ENCODE assay signal across 9 mouse cellular contexts in genomic region chr4:128688976-128689375, GRCm38 (mm10). TPM values are rescaled to one million over a fixed set of nuclear protein-coding genes. Genes with fewer than 3 reads are reported as not detected.
DNase-seq lines count a peak whose midpoint lies in the region; ATAC-seq and TF ChIP-seq lines count a peak whose summit lies in the region.
"Had no signal": no experiment of that assay in that cellular context is flagged by ENCODE, and none has a peak within 500 bp of the region (broad histone marks: within the 10 kb centered on the region; RNA-seq: fewer than 3 reads in every experiment).

No protein-coding gene starts in this region.

- H3K27me3 ChIP-seq in MEL (ENCODE audit: control insufficient read depth in 1 of 2, insufficient read depth in 2 of 2, low read length in 2 of 2), result no peaks in the 10 kb centered on the region; a peak in 1 of 4 replicates
- H3K27me3 ChIP-seq in embryonic facial prominence, embryonic 13.5 days, result no peaks in the 10 kb centered on the region
- H3K27me3 ChIP-seq in midbrain, postnatal 0 days (ENCODE audit: insufficient read depth, low read length), result no peaks in the 10 kb centered on the region
- no peaks in the 10 kb centered on the region; the same call in 1 of the 2 replicates for H3K27me3 ChIP-seq in heart, embryonic 10.5 days (ENCODE audit: insufficient read depth, poor library complexity, severe bottlenecking)

- TF ChIP-seq POLR2A in MEL (IDR thresholded peaks at IDR 0.05; ENCODE audit: control insufficient read depth in 1 of 2, insufficient read depth in 1 of 2, low read depth in 1 of 2, low read length in 2 of 2, poor library complexity in 1 of 2), result no peak

- H3K9me3 ChIP-seq in MEL (replicated peaks; ENCODE audit: insufficient read depth, low read length), result no peaks in the 10 kb centered on the region
- no peaks in the 10 kb centered on the region for H3K9me3 ChIP-seq in embryonic facial prominence, embryonic 13.5 days
- no peaks in the 10 kb centered on the region for H3K9me3 ChIP-seq in midbrain, postnatal 0 days (ENCODE audit: low read length)
- H3K9me3 ChIP-seq in heart, embryonic 10.5 days, result no peaks in the 10 kb centered on the region

- no peak for TF ChIP-seq EP300 in MEL (IDR thresholded peaks at IDR 0.05; ENCODE audit: low read depth in 1 of 2, low read length in 2 of 2)

- no peak for ATAC-seq in embryonic facial prominence, embryonic 13.5 days (ENCODE audit: insufficient number of reproducible peaks, insufficient read depth, low FRiP score, low TSS enrichment, low read depth)
- ATAC-seq in midbrain, postnatal 0 days (ENCODE audit: low FRiP score), result peak; percentile 61; the same call in 1 of the 2 replicates

- peak overlapping the region; percentile 26 for H3K27ac ChIP-seq in MEL (ENCODE audit: control insufficient read depth, low read depth, low read length)
- no peak overlapping the region for H3K27ac ChIP-seq in embryonic facial prominence, embryonic 13.5 days
- peak overlapping the region; percentile 87 for H3K27ac ChIP-seq in layer of hippocampus, adult 2 months
- H3K27ac ChIP-seq in midbrain, postnatal 0 days (ENCODE audit: low read depth, low read length), result peak overlapping the region; percentile 70
- no peak overlapping the region for H3K27ac ChIP-seq in heart, embryonic 10.5 days

- WGBS in embryonic facial prominence, embryonic 13.5 days, result 70% methylated on average over 9 of the region's 9 CpGs
- 43% methylated on average over 9 of the region's 9 CpGs for WGBS in midbrain, postnatal 0 days
- 71% methylated on average over 9 of the region's 9 CpGs for WGBS in heart, embryonic 10.5 days

- TF ChIP-seq RAD21 in MEL (IDR thresholded peaks at IDR 0.05; ENCODE audit: low read depth, low read length), result no peak

- peaks cover 0 to 21% of the 10 kb centered on the region in 2 experiments; a peak in 2 of 4 replicates for H3K36me3 ChIP-seq in MEL (ENCODE audit: control insufficient read depth in 1 of 2, insufficient read depth in 2 of 2, low read length in 2 of 2)
- H3K36me3 ChIP-seq in embryonic facial prominence, embryonic 13.5 days, result no peaks in the 10 kb centered on the region
- H3K36me3 ChIP-seq in midbrain, postnatal 0 days (ENCODE audit: insufficient read depth, low read length), result no peaks in the 10 kb centered on the region
- no peaks in the 10 kb centered on the region for H3K36me3 ChIP-seq in heart, embryonic 10.5 days

- no peaks in the 10 kb centered on the region for H3K79me2 ChIP-seq in MEL (ENCODE audit: control insufficient read depth, insufficient read depth, low read length, poor library complexity)

- no peak overlapping the region; the same call in 1 of the 2 replicates for H3K4me2 ChIP-seq in embryonic facial prominence, embryonic 13.5 days
- peak overlapping the region; percentile 40 for H3K4me2 ChIP-seq in midbrain, postnatal 0 days (ENCODE audit: low read depth, low read length, poor library complexity, severe bottlenecking)

- peak overlapping the region in 1 of 2 experiments; percentile 0; a peak in 1 of 4 replicates for H3K4me3 ChIP-seq in MEL (ENCODE audit: control insufficient read depth in 1 of 2, insufficient read depth in 1 of 2, low read depth in 2 of 2, low read length in 2 of 2)
- no peak overlapping the region for H3K4me3 ChIP-seq in embryonic facial prominence, embryonic 13.5 days
- H3K4me3 ChIP-seq in layer of hippocampus, adult 2 months, result peak overlapping the region; percentile 8
- H3K4me3 ChIP-seq in midbrain, postnatal 0 days (ENCODE audit: low read depth, low read length), result peak overlapping the region; percentile 19; the same call in 1 of the 2 replicates
- H3K4me3 ChIP-seq in heart, embryonic 10.5 days, result no peak overlapping the region
- H3K4me3 ChIP-seq: myocyte had no signal

- H3K9ac ChIP-seq in MEL (ENCODE audit: control insufficient read depth, low read depth, low read length, poor library complexity, severe bottlenecking), result no peak overlapping the region
- 0 out of 2 replicates have a peak overlapping the region, but pooled peaks have one; percentile 16 for H3K9ac ChIP-seq in embryonic facial prominence, embryonic 13.5 days
- no peak overlapping the region; the same call in 1 of the 2 replicates for H3K9ac ChIP-seq in midbrain, postnatal 0 days (replicated peaks; ENCODE audit: low read length, poor library complexity, severe bottlenecking)

- peaks cover 3 to 29% of the 10 kb centered on the region in 2 experiments; a peak in 3 of 4 replicates for H3K4me1 ChIP-seq in MEL (ENCODE audit: control insufficient read depth in 1 of 2, insufficient read depth in 2 of 2, low read length in 2 of 2)
- peaks cover 55% of the 10 kb centered on the region for H3K4me1 ChIP-seq in embryonic facial prominence, embryonic 13.5 days
- peaks cover 10% of the 10 kb centered on the region; the same call in 1 of the 2 replicates for H3K4me1 ChIP-seq in midbrain, postnatal 0 days (ENCODE audit: insufficient read depth, low read length)
- H3K4me1 ChIP-seq in heart, embryonic 10.5 days, result peaks cover 44% of the 10 kb centered on the region

- no peak for TF ChIP-seq CTCF in MEL (IDR thresholded peaks at IDR 0.05 in 2 of 3, conservative IDR thresholded peaks at IDR 0.05 in 1 of 3; ENCODE audit: control insufficient read depth in 1 of 3, insufficient read depth in 1 of 3, low read depth in 2 of 3, low read length in 3 of 3, poor library complexity in 1 of 3, severe bottlenecking in 1 of 3)
- TF ChIP-seq CTCF in layer of hippocampus, adult 2 months (conservative IDR thresholded peaks at IDR 0.05), result no peak
- no peak for TF ChIP-seq CTCF in midbrain, postnatal 0 days (IDR thresholded peaks at IDR 0.05)

- DNase-seq in MEL (ENCODE audit: low read depth, low spot score), result peak; percentile 71
- peak; percentile 60 to 70 for DNase-seq in layer of hippocampus, adult 2 months (ENCODE audit: low spot score in 2 of 2)
- DNase-seq in midbrain, postnatal 0 days (ENCODE audit: low spot score), result peak; percentile 61
- DNase-seq in spleen, postnatal 36 days (ENCODE audit: low spot score in 2 of 2), result no peak
- DNase-seq in heart, embryonic 10.5 days (ENCODE audit: low spot score), result no peak
- no peak for DNase-seq in lung, postnatal 36 days
- DNase-seq in embryo, embryonic 11 days, result no peak

TF ChIP-seq in MEL, 35 proteins besides CTCF, POLR2A, EP300 and RAD21:
- no peak for TF ChIP-seq CHD1 (IDR thresholded peaks at IDR 0.05; ENCODE audit: low read depth, low read length)
- 0 out of 2 replicates have a peak, but pooled peaks have one; percentile 46 for TF ChIP-seq MYC (IDR thresholded peaks at IDR 0.05; ENCODE audit: low read depth, low read length)
- peak; percentile 69 for TF ChIP-seq MXI1 (IDR thresholded peaks at IDR 0.05; ENCODE audit: low read depth, low read length)
- peak; percentile 85 for TF ChIP-seq MAX (IDR thresholded peaks at IDR 0.05; ENCODE audit: low read length)
- no peak for TF ChIP-seq KAT2A (conservative IDR thresholded peaks at IDR 0.05; ENCODE audit: low read depth, low read length)
- peak; percentile 53; the same call in 1 of the 2 replicates for TF ChIP-seq SIN3A (IDR thresholded peaks at IDR 0.05; ENCODE audit: low read length)

RNA-seq across cellular contexts. Expression of gene Phc2, which starts 34.5 kb away (rescaled TPM):
- total RNA-seq in MEL (2012; rRNA removed), result 20.4 and 23.7 TPM in 2 replicates
- 10 to 100 TPM in 1 of 2 experiments, not detected in 1; 65.5 TPM for polyA plus RNA-seq in MEL (2012; ENCODE audit: insufficient read depth in 1 of 2, insufficient read length in 2 of 2, low read depth in 1 of 2, low replicate concordance in 2 of 2, missing spikeins in 1 of 2)
- 17.8 and 27.5 TPM in 2 replicates for polyA plus RNA-seq in embryonic facial prominence, embryonic 13.5 days (2015; fragmentation: Nextera tagmentation; extraction: Ambion mirVana)
- 10 to 100 TPM; 85.4 to 91.3 TPM for total RNA-seq in layer of hippocampus, adult 2 months (2021)
- total RNA-seq in midbrain, postnatal 0 days (2014; rRNA removed), result 64.3 and 66.1 TPM in 2 replicates
- polyA plus RNA-seq in midbrain, postnatal 0 days (2015; fragmentation: Nextera tagmentation; extraction: Ambion mirVana), result 31.4 and 34.8 TPM in 2 replicates
- polyA plus RNA-seq in heart, embryonic 10.5 days (2016; fragmentation: Nextera tagmentation; extraction: Ambion mirVana), result 24.5 and 35.2 TPM in 2 replicates

Comparison
In these comparisons a context has a peak if more than half of its experiments do, and no peak if none do; other contexts are left out.
1. DNase-seq: peak in MEL (single experiment), layer of hippocampus, adult 2 months (2 of 2) and midbrain, postnatal 0 days (single experiment); none in spleen, postnatal 36 days (0 of 2), heart, embryonic 10.5 days (single experiment), lung, postnatal 36 days (single experiment) and embryo, embryonic 11 days (single experiment).
2. H3K27ac ChIP-seq: peak in MEL (single experiment), layer of hippocampus, adult 2 months (single experiment) and midbrain, postnatal 0 days (single experiment); none in embryonic facial prominence, embryonic 13.5 days (single experiment) and heart, embryonic 10.5 days (single experiment).
3. H3K4me3 ChIP-seq: peak in layer of hippocampus, adult 2 months (single experiment) and midbrain, postnatal 0 days (single experiment); none in embryonic facial prominence, embryonic 13.5 days (single experiment) and heart, embryonic 10.5 days (single experiment).